Mouse (Mus musculus): ENCODE data around the gene Rhof.

DNA sequence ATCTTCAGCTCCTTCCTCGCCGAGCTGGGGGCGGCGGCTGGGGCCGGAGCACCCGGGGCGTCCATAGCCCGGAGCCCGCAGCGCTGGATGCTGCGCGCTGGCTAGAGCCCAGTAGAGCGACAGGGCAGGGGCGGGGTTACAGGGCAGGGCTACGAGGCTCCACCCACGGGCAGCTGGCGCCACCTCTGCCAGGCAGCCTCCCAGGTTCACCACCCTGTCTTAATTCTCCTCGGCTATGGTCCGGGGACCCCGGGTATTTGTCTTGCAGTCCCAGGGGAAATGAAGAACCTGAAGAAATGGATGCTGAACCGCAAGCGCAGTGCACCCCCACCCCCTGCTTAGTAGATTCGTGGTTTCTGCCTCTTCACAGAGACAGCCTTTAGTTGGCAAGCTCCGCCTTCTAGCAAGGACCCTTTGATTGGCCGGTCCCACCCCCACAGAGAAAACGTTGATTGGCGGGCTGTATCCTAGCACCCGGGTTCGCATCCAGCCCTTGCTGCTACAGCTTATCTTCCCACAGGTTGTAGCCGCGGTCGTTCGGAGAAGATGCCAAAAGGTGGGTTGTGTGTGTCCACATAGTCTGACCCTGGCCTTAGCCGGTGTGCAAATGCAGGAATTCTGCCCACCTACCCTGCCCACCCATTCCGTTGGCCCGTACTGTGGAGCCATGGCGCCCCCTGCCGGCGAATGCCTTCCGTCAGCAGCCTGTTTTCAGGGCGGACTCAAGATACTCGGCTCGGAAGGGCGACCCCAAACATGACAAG, at the start of gene Rhof:
- TF ChIP-seq CTCF (IDR thresholded peaks at IDR 0.05; ENCODE audit: low read depth) (peak; percentile 89), EP300 (IDR thresholded peaks at IDR 0.05; ENCODE audit: low read depth) (no peak)
